Mouse (Mus musculus) intestine, embryonic 15.5 days (tissue): ENCODE results near the gene Kctd4. TPM values are rescaled to one million over a fixed set of nuclear protein-coding genes. Genes with fewer than 3 reads are reported as not detected.

Experiments
- ATAC-seq: fragments of 200-750 bp; cut with Nextera tagmentation; 2 replicates; pipeline ENCODE4 v1.8.0; 2017; ENCODE audit warnings: moderate TSS enrichment, moderate library complexity
- H3K27ac ChIP-seq: fragments of 300-500 bp; sonication (generic); 2 replicates; pipeline ENCODE4 v1.5.1; 2015; ENCODE audit warnings: mild to moderate bottlenecking, inconsistent platforms
- H3K27me3 ChIP-seq: fragments of 300-500 bp; sonication (generic); replicated peaks from 2 replicates; pipeline ENCODE4 v1.6.1; 2015; ENCODE audit warnings: inconsistent platforms
- H3K36me3 ChIP-seq: fragments of 300-500 bp; sonication (generic); 2 replicates; pipeline ENCODE4 v1.6.1; 2015; ENCODE audit warnings: inconsistent platforms
- H3K4me1 ChIP-seq: fragments of 300-500 bp; sonication (generic); replicated peaks from 2 replicates; pipeline ENCODE4 v1.6.1; 2015; ENCODE audit warnings: inconsistent platforms
- H3K4me2 ChIP-seq: fragments of 300-500 bp; sonication (generic); replicated peaks from 2 replicates; pipeline ENCODE4 v1.6.1; 2015; ENCODE audit warnings: mild to moderate bottlenecking, inconsistent platforms
- H3K4me3 ChIP-seq: fragments of 300-500 bp; sonication (generic); replicated peaks from 2 replicates; pipeline ENCODE4 v1.5.1; 2015; ENCODE audit warnings: inconsistent platforms
- H3K9ac ChIP-seq: fragments of 300-500 bp; sonication (generic); 2 replicates; pipeline ENCODE4 v1.6.1; 2015; ENCODE audit warnings: inconsistent platforms
- H3K9me3 ChIP-seq: fragments of 300-500 bp; sonication (generic); 2 replicates; pipeline ENCODE4 v1.6.1; 2016; ENCODE audit warnings: inconsistent platforms
- WGBS: fragments of 180-500 bp; shearing (Covaris S2); methylation state at CpG from one replicate; pipeline ENCODE4 v1.1.7; 2015; 5-methylcytosine and 5-hydroxymethylcytosine counted together
- polyA plus RNA-seq: library from polyadenylated mRNA; unstranded; fragments of >200 nt; fragmentation: Nextera tagmentation; extraction: Ambion mirVana; gene quantifications from 2 replicates; pipeline ENCODE4 v1.2.1, GENCODE M21; 2015

Kctd4 gene
- polyA plus RNA-seq, 1 experiment from 2014 or later, result 0.59 TPM

DNA sequence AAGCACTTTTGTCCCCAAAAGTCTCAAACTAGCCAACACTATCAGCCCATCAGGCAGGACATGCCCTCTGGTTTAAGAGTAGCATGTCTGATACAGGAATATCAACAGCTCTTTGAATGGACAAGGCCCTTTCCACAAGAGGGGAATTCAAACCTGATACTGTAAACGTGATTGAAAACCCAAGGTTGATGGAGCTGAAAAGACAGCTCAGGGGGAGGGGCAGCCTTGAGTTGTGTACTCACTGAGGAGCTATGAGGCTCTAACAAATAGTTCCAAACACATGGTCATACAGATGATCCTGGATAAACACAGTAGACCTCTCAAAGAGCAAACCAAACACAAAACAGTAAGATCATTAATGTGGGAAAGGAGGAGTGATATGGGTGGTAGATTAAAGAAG, 43.3 kb downstream of the Kctd4 start:
- no peak for ATAC-seq
- Histone ChIP-seq H3K9ac (no peak overlapping the region), H3K27ac (no peak overlapping the region), H3K36me3 (no peaks in the 10 kb centered on the region), H3K4me1 (no peaks in the 10 kb centered on the region), H3K4me2 (no peak overlapping the region), H3K4me3 (no peak overlapping the region), H3K27me3 (no peaks in the 10 kb centered on the region), H3K9me3 (no peaks in the 10 kb centered on the region)
- 32% methylated on average over 1 of the region's 1 CpGs for WGBS

GRCm38 (mm10) chr14:76001781-76002180, 47.0 kb downstream of the Kctd4 start:
- H3K27me3 ChIP-seq, result no peaks in the 10 kb centered on the region
- no peak overlapping the region for H3K4me2 ChIP-seq
- WGBS, result 77% methylated on average over 4 of the region's 4 CpGs
- no peak overlapping the region for H3K9ac ChIP-seq
- H3K27ac ChIP-seq, result no peak overlapping the region
- no peaks in the 10 kb centered on the region for H3K9me3 ChIP-seq
- no peaks in the 10 kb centered on the region for H3K36me3 ChIP-seq
- no peak overlapping the region for H3K4me3 ChIP-seq
- ATAC-seq, result no peak
- H3K4me1 ChIP-seq, result no peaks in the 10 kb centered on the region

DNA sequence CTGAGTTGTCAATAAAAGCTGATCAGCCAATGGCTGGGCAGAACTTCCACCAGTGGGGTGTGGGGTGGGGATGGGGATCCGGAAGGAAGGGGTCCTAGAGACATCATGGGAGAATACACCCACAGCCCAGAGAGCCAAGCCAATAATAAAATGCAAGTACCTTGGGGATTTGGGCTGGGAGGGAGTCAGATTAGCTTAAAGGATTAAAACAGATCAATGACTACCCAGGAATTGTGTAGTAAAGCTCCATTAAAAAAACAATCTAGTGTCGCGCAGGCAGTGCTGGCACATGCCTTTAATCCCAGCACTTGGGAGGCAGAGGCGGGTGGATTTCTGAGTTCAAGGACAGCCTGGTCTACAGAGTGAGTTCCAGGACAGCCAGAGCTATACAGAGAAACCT, 50.2 kb downstream of the Kctd4 start:
- Histone ChIP-seq H3K27me3 (no peaks in the 10 kb centered on the region), H3K4me1 (0 out of 2 replicates have a peak, but pooled peaks cover 8% of the 10 kb centered on the region), H3K9me3 (no peaks in the 10 kb centered on the region), H3K4me2 (no peak overlapping the region), H3K4me3 (no peak overlapping the region), H3K27ac (no peak overlapping the region), H3K36me3 (no peaks in the 10 kb centered on the region), H3K9ac (no peak overlapping the region)
- 91% methylated on average over 4 of the region's 4 CpGs for WGBS
- ATAC-seq, result no peak

- Histone ChIP-seq H3K9ac (no peak overlapping the region), H3K4me3 (no peak overlapping the region), H3K36me3 (no peaks in the 10 kb centered on the region), H3K4me2 (no peak overlapping the region), H3K27me3 (no peaks in the 10 kb centered on the region), H3K9me3 (no peaks in the 10 kb centered on the region), H3K4me1 (0 out of 2 replicates have a peak, but pooled peaks cover 8% of the 10 kb centered on the region), H3K27ac (no peak overlapping the region)
- WGBS, result 92% methylated on average over 1 of the region's 1 CpGs
- no peak for ATAC-seq
These were observed 53.4 kb downstream of the Kctd4 start for GRCm38 (mm10) chr14:76008174-76008573.

GRCm38 (mm10) chr14:76009185-76009584, 54.4 kb downstream of the Kctd4 start:
- Histone ChIP-seq H3K36me3 (no peaks in the 10 kb centered on the region), H3K4me1 (0 out of 2 replicates have a peak, but pooled peaks cover 8% of the 10 kb centered on the region), H3K4me2 (peak overlapping the region; percentile 59), H3K9ac (no peak overlapping the region), H3K27ac (no peak overlapping the region), H3K9me3 (no peaks in the 10 kb centered on the region), H3K27me3 (no peaks in the 10 kb centered on the region), H3K4me3 (peak overlapping the region; percentile 88)
- ATAC-seq, result no peak
- WGBS, result 83% methylated on average over 5 of the region's 5 CpGs

DNA sequence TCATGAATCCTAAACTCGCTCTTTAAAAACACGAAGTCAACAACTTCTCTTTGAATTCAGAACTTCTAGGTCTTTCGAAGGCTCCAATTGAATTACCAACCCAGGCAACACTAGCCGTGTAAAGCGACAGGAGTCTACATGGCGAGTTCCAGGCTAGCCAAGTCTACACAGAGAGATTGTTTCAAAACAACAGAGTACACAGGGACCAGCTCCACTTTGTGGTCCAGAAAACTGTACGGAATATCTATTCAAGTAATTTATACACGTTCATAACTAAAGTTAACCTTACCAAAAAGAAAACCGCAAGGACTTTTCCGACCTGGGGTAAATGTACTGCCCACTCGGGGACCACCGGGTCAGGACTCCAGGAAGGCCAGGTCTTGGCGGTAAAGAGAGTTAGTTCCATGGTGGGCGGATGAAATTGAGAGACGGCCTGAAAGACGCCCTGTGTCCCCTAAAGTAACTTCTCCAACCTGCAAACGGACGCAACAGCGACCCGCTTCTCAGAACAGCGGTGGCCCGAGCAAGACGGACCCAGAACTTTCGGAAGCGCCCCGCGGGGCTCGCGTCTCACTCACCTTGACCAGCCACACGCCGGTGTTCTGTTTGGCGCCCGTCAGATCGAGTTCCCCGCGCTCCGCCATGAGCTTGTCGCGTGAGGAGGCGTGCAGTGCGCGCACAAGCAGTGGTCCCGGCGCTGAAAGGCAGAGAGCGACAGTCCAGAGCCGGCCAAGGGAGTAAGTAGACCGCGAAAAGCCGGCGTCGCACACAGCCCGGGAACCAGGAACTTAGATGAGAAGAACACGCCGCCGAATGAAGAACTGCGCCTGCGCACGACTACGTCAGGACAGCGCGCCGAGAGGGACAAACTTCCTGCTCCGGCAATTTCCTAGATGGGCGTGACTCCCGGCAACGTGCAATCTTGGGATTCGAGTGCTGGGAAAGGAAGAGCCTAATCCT, 55.6 kb downstream of the Kctd4 start, which contains the start of gene Gtf2f2:
TSS of gene Gtf2f2 (minus strand) at position 764 of the 960 bp plus-strand sequence.
- Histone ChIP-seq H3K36me3 (no peaks in the 10 kb centered on the region), H3K9ac (peak within 1 kb of the TSS; percentile 79), H3K4me3 (peak within 1 kb of the TSS; percentile 88), H3K27ac (peak within 1 kb of the TSS; percentile 73), H3K4me2 (peak within 1 kb of the TSS; percentile 59), H3K4me1 (0 out of 2 replicates have a peak, but pooled peaks cover 8% of the 10 kb centered on the region), H3K9me3 (no peaks in the 10 kb centered on the region), H3K27me3 (no peaks in the 10 kb centered on the region)
- peak; percentile 96 for ATAC-seq
- WGBS, result 1% methylated on average over 67 of the region's 67 CpGs

DNA sequence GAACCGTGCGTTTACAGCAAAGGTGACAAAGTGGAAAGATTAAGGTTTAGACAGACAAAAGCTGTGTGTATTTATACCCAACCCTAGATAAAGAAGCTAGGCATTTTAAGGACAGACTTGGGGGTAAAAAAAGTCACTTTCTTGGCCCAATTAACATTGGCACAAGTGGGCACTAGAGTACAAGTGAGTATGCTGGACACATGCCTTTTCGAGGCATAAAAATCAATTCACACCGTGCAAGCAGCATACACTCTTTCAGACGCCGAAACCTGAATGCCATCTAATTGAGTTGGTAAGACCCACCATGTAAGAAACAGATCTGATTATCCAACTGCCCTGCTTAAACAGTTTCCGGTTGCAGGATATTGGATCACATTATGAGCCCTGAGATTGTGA, 56.3 kb downstream of the Kctd4 start:
- peak overlapping the region; percentile 59 for H3K4me2 ChIP-seq
- H3K9ac ChIP-seq, result no peak overlapping the region
- H3K27ac ChIP-seq, result no peak overlapping the region
- no peaks in the 10 kb centered on the region for H3K27me3 ChIP-seq
- no peaks in the 10 kb centered on the region for H3K9me3 ChIP-seq
- WGBS, result 29% methylated on average over 7 of the region's 7 CpGs
- ATAC-seq, result peak; percentile 35
- H3K4me1 ChIP-seq, result 0 out of 2 replicates have a peak, but pooled peaks cover 8% of the 10 kb centered on the region
- peak overlapping the region; percentile 88 for H3K4me3 ChIP-seq
- H3K36me3 ChIP-seq, result no peaks in the 10 kb centered on the region

DNA sequence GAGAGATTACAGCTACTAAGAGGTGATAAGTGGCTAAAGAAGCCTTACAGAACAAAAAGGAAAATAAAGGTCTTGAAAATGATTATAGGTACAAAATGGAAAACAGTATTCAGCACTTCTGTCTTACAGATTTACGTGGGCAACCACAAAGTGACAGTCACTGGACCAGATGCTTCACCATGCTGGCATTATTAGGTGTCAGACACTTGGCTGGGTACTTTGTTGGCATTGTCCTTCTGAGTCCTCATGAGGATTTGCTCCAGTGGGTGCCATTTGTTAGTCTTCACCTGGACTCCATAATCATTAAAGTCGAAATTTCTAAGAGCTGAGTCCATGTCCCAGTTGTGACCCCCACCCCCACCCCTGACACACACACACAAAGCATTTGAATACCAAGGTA, 59.5 kb downstream of the Kctd4 start:
- Histone ChIP-seq H3K4me2 (no peak overlapping the region), H3K4me3 (no peak overlapping the region), H3K27ac (no peak overlapping the region), H3K27me3 (no peaks in the 10 kb centered on the region), H3K9ac (no peak overlapping the region), H3K9me3 (no peaks in the 10 kb centered on the region), H3K4me1 (0 out of 2 replicates have a peak, but pooled peaks cover 5% of the 10 kb centered on the region), H3K36me3 (no peaks in the 10 kb centered on the region)
- WGBS, result 56% methylated on average over 2 of the region's 2 CpGs
- no peak for ATAC-seq

Other genes with a start within 250 kb of the Kctd4 start
- 17.5 and 18.0 TPM in 2 replicates for gene Cog3, start 200.5 kb upstream of the Kctd4 start, polyA plus RNA-seq
- gene Slc25a30, start 168.0 kb upstream of the Kctd4 start, polyA plus RNA-seq, result 2.3 and 3.0 TPM in 2 replicates
- 988 and 1,053 TPM in 2 replicates for gene Tpt1, start 109.9 kb upstream of the Kctd4 start, polyA plus RNA-seq
- 34.7 and 37.2 TPM in 2 replicates for gene Gtf2f2, start 55.9 kb downstream of the Kctd4 start, polyA plus RNA-seq
- gene Gpalpp1, start 155.8 kb downstream of the Kctd4 start, polyA plus RNA-seq, result 10.1 and 10.5 TPM in 2 replicates
- gene Nufip1, start 155.9 kb downstream of the Kctd4 start, polyA plus RNA-seq, result 15.6 and 17.4 TPM in 2 replicates